Mouse (Mus musculus) adrenal gland (tissue): Measurements from ENCODE around the gene Fancd2.

Experiments used
- intact Hi-C: fragments of 180-260 bp; cut with DNase I; formaldehyde crosslinking; loops from one replicate; pipeline ENCODE4 v1.15.1; 2025

Fancd2 gene

GRCm38 (mm10) chr6:113605224-113605545, 73.7 kb downstream of the Fancd2 start:
- intact Hi-C loops, result no loop called here

GRCm38 (mm10) chr6:113608871-113609270, 77.4 kb downstream of the Fancd2 start:
- intact Hi-C loops, result no loop called here

- intact Hi-C loops, result no loop called here
Measured at GRCm38 (mm10) chr6:113609293-113609692, 77.8 kb downstream of the Fancd2 start.

- intact Hi-C loops, result no loop called here
Measured at GRCm38 (mm10) chr6:113612258-113612969, 80.9 kb downstream of the Fancd2 start.

- intact Hi-C loops, result no loop called here
Measured at GRCm38 (mm10) chr6:113614152-113614551, 82.7 kb downstream of the Fancd2 start.

GRCm38 (mm10) chr6:113614997-113615396, 83.5 kb downstream of the Fancd2 start:
- intact Hi-C loops, result no loop called here

- intact Hi-C loops, result no loop called here
Measured at GRCm38 (mm10) chr6:113615489-113615888, 84.0 kb downstream of the Fancd2 start.

GRCm38 (mm10) chr6:113623386-113623785, 91.9 kb downstream of the Fancd2 start:
- intact Hi-C loops, result no loop called here

- intact Hi-C loops, result no loop called here
Measured at GRCm38 (mm10) chr6:113623941-113624751, 92.7 kb downstream of the Fancd2 start, which contains the start of gene Vhl. Vhl (plus strand) TSS chr6:113623959.

GRCm38 (mm10) chr6:113624989-113625770, 93.7 kb downstream of the Fancd2 start:
- intact Hi-C loops, result no loop called here

- intact Hi-C loops, result no loop called here
Measured at GRCm38 (mm10) chr6:113630322-113630721, 98.8 kb downstream of the Fancd2 start.

- intact Hi-C loops, result no loop called here
Measured at GRCm38 (mm10) chr6:113632863-113633262, 101.4 kb downstream of the Fancd2 start.

GRCm38 (mm10) chr6:113638302-113639040, 107.0 kb downstream of the Fancd2 start, which contains the start of gene Irak2:
Irak2 (plus strand) TSS chr6:113638467.
- intact Hi-C loops, result loop anchor here (2.0 kb wide), 1 partner anchor 42 kb away; no protein-coding TSS in a partner anchor

GRCm38 (mm10) chr6:113639201-113639600, 107.7 kb downstream of the Fancd2 start:
- intact Hi-C loops, result loop anchor here (2.0 kb wide), 1 partner anchor 42 kb away; no protein-coding TSS in a partner anchor

- intact Hi-C loops, result no loop called here
Measured at GRCm38 (mm10) chr6:113642605-113643004, 111.1 kb downstream of the Fancd2 start.

- intact Hi-C loops, result no loop called here
Measured at GRCm38 (mm10) chr6:113643021-113643420, 111.5 kb downstream of the Fancd2 start.

GRCm38 (mm10) chr6:113643967-113644366, 112.5 kb downstream of the Fancd2 start:
- intact Hi-C loops, result no loop called here

GRCm38 (mm10) chr6:113644808-113645207, 113.3 kb downstream of the Fancd2 start:
- intact Hi-C loops, result no loop called here
